Mouse (Mus musculus) urinary bladder, postnatal 4 days (tissue): Measurements from ENCODE around the gene Bag6.
A peak's percentile ranks its signal among the peaks of the same experiment; 100 is the strongest.
"Not testable (repeated sequence)": the region's sequence is repeated elsewhere in the genome, so short reads cannot be mapped to it uniquely, and the experiment has no call there.

ENCODE experiments used
- DNase-seq, 2 experiments: peaks; one replicate each; pipeline ENCODE4 v3.0.0; 2021 to 2022; ENCODE audit warnings: low spot score in 2 of 2

Gene Bag6

GRCm38 (mm10) chr17:35111774-35112173, 23.2 kb upstream of the Bag6 start:
- DNase-seq, result no peak

GRCm38 (mm10) chr17:35115046-35116019, 19.6 kb upstream of the Bag6 start, which contains the start of gene Ly6g5b:
Gene Ly6g5b (minus strand): TSS chr17:35115428.
- DNase-seq, result no peak

GRCm38 (mm10) chr17:35120745-35121142, 14.2 kb upstream of the Bag6 start:
- DNase-seq, result peak in 1 of 2 experiments; percentile 36

- DNase-seq, result peak; percentile 98
These were observed 13.7 kb upstream of the Bag6 start, which contains the start of gene Gpank1 for GRCm38 (mm10) chr17:35121143-35121799. Gene Gpank1 (plus strand): TSS chr17:35121455.

- DNase-seq, result no peak
These were observed 13.1 kb upstream of the Bag6 start, which contains the start of gene Csnk2b for GRCm38 (mm10) chr17:35121871-35122303. Gene Csnk2b (minus strand): TSS chr17:35122053.

GRCm38 (mm10) chr17:35123287-35123686, 11.7 kb upstream of the Bag6 start:
- DNase-seq, result not testable (repeated sequence)

GRCm38 (mm10) chr17:35124261-35124896, 10.6 kb upstream of the Bag6 start:
- not testable (repeated sequence) for DNase-seq

GRCm38 (mm10) chr17:35125081-35125480, 9.9 kb upstream of the Bag6 start:
- DNase-seq, result no peak

GRCm38 (mm10) chr17:35125578-35125977, 9.4 kb upstream of the Bag6 start:
- DNase-seq, result no peak

- DNase-seq, result peak in 1 of 2 experiments; percentile 72
These were observed 8.8 kb upstream of the Bag6 start, which contains the start of gene D17H6S53E for GRCm38 (mm10) chr17:35126206-35126611. Gene D17H6S53E (plus strand): TSS chr17:35126373.

GRCm38 (mm10) chr17:35127017-35127416, 8.0 kb upstream of the Bag6 start:
- no peak for DNase-seq

GRCm38 (mm10) chr17:35128996-35129395, 6.0 kb upstream of the Bag6 start:
- DNase-seq, result no peak

- DNase-seq, result no peak
These were observed 3.9 kb upstream of the Bag6 start for GRCm38 (mm10) chr17:35131038-35131437.

- DNase-seq, result no peak
These were observed 3.3 kb upstream of the Bag6 start, which contains the start of gene Apom for GRCm38 (mm10) chr17:35131500-35132173. Gene Apom (minus strand): TSS chr17:35132050.

- no peak for DNase-seq
These were observed 2.8 kb upstream of the Bag6 start for GRCm38 (mm10) chr17:35132174-35132560.

GRCm38 (mm10) chr17:35133517-35133916, 1.5 kb upstream of the Bag6 start:
- no peak for DNase-seq

GRCm38 (mm10) chr17:35135591-35136320, 778 bp downstream of the Bag6 start:
- DNase-seq, result no peak

- DNase-seq, result no peak
These were observed 4.3 kb downstream of the Bag6 start for GRCm38 (mm10) chr17:35139269-35139668.

- DNase-seq, result no peak
These were observed 5.6 kb downstream of the Bag6 start for GRCm38 (mm10) chr17:35140490-35140996.

GRCm38 (mm10) chr17:35141971-35142370, 7.0 kb downstream of the Bag6 start:
- peak in 1 of 2 experiments; percentile 56 for DNase-seq
